Mouse (Mus musculus) CD4-positive, CD25-positive, alpha-beta regulatory T cell, adult 9 weeks (primary cell): ENCODE results near the gene Olfr1272. TPM values are rescaled to one million over a fixed set of nuclear protein-coding genes. Genes with fewer than 3 reads are reported as not detected.

ENCODE experiments used
- polyA plus RNA-seq: library from polyadenylated mRNA; unstranded; fragments of 100-300 nt; shearing (Covaris generic); gene quantifications from one replicate; pipeline ENCODE4 v1.2.1, GENCODE M21; 2017

Gene Olfr1272
- not detected for polyA plus RNA-seq

DNA sequence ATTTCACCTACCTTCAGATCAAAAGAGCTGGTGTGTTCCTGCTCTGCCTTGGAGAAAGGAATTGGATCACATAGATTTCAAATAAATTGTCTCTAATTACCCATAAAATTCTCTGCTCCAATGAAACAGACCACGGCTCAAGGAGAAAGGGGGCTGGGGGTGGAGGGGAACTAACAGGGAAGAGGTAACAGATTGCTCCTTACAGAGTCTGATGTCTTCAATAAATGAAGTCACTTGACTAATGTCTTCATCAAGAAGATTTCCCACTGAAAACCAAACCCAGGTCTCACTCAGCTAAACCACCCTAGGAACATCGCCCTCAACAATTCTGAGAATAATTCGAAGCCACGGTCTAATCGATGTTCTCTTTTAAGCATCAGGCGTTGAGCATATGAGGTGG is at the start of gene Olfr1272:
Gene Olfr1272 (minus strand): TSS at position 101 of the 400 bp plus-strand sequence.

DNA sequence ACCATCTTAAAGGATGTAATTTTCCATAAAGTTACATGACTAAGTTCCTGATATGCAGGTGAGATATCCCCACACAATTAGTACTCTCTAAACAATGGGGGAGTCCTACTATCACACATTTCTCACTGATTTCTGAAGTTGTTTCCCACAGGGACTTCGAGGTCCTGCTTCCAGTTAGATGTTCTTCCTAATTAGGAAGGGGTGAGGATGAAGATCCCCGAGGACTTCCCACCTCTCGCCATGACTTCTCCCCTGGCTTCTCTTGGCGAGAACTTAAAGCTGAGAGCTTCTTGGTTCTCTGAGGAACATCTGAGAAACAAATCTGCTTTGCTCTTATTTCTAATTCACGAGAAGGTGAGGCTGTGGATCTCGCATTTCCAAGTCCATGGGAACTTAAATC is 29.3 kb upstream of the Olfr1272 start, which contains the start of gene Gm13769:
Gene Gm13769 (plus strand): TSS at position 301 of the 400 bp plus-strand sequence.

DNA sequence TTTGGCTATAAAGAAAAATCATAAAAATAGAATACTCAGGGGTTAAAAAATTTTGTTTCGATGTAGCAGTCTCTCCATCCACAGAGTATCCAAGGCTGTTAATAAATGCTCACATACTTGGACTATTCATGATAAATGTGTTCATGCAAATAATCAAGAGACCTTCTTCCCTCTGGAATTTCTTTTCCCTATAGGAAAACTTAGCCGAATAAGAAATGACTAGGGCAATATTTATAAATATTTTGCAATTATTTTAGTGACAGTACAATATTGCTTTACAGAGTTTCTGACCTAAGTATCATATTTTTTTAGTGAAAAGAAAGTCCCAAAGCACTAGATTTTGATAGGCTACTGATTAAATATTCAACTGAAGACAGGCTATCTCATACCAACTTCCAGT is 21.7 kb downstream of the Olfr1272 start, which contains the start of gene Olfr1271:
Gene Olfr1271 (minus strand): TSS at position 101 of the 400 bp plus-strand sequence.

DNA sequence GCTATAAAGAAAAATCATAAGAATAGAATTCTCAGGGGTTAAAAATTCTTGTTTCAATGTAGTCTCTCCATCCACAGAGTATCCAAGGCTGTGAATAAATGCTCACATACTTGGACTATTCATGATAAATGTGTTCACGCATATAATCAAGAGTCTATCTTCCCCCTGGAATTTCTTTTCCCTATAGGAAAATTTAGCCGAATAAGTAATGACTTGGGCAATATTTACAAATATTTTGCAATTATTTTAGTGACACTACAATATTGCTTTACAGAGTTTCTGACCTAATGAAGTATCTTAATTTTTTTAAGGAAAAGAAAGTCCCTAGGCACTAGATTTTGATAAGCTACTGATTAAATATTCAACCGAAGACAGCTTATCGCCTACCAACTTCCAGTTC is 35.1 kb downstream of the Olfr1272 start, which contains the start of gene Olfr142:
Gene Olfr142 (minus strand): TSS at position 101 of the 400 bp plus-strand sequence.

Other genes with a start within 250 kb of the Olfr1272 start
- not detected for gene Olfr140, start 229.2 kb downstream of the Olfr1272 start, polyA plus RNA-seq
- not detected for gene Olfr1269, start 171.4 kb downstream of the Olfr1272 start, polyA plus RNA-seq
- gene Olfr32, start 150.5 kb downstream of the Olfr1272 start, polyA plus RNA-seq = not detected
- gene Olfr1270, start 139.8 kb downstream of the Olfr1272 start, polyA plus RNA-seq = not detected
- gene Olfr1506, start 68.3 kb downstream of the Olfr1272 start, polyA plus RNA-seq = not detected
- not detected for gene Olfr142, start 35.2 kb downstream of the Olfr1272 start, polyA plus RNA-seq
- 0.05 TPM for gene Olfr1271, start 21.8 kb downstream of the Olfr1272 start, polyA plus RNA-seq
- gene Gm13769, start 29.4 kb upstream of the Olfr1272 start, polyA plus RNA-seq = not detected
- not detected for gene Olfr1274-ps, start 105.8 kb upstream of the Olfr1272 start, polyA plus RNA-seq